Mouse (Mus musculus): ENCODE data around the gene Tk1.
A peak's percentile ranks its signal among the peaks of the same experiment; 100 is the strongest.
"Not testable (repeated sequence)": the region's sequence is repeated elsewhere in the genome, so short reads cannot be mapped to it uniquely, and the experiment has no call there.

The Tk1 gene

GRCm38 (mm10) chr11:117788481-117788880, 37.4 kb downstream of the Tk1 start:
- DNase-seq, result not testable (repeated sequence)

GRCm38 (mm10) chr11:117786294-117786693, 39.6 kb downstream of the Tk1 start:
- no peak for DNase-seq

DNA sequence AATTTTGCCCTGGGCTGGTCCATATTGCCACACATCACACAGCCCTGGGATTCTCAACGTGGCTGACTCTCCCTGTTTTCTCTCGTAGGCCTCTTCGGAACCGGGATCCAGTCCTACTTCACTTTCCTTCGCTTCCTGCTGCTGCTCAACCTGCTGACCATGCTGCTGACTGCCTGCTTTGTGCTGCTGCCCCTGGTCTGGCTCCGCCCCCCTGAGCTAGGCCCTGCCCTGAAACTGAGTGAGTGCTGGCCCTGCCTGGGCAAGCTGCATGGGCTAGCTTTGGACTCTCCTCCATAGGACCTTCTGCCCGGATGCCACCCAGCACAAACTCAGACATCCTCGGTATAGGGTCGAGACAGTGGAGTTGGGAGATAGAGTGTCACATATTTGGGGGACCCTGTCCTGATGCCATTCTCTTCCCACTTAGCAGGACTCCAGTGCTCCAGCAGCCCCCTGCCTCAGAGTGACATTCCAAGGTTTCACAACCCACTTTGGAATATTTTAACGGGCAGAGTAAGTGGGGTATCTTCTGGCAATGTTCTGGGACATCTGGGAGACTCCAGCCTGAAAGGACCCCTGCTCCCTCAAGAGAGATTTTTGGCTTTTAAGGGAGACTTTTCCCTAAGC, 42.1 kb downstream of the Tk1 start:
- DNase-seq, result no peak

GRCm38 (mm10) chr11:117783089-117783488, 42.8 kb downstream of the Tk1 start:
- peak; percentile 66 for DNase-seq

GRCm38 (mm10) chr11:117782705-117783034, 43.2 kb downstream of the Tk1 start:
- DNase-seq, result no peak

GRCm38 (mm10) chr11:117781993-117782704, 43.7 kb downstream of the Tk1 start, which contains the start of the genes Tmc8 and Tmc6:
Tmc8 (plus strand) TSS chr11:117782076.
Tmc6 (minus strand) TSS chr11:117782198.
- DNase-seq, result no peak

GRCm38 (mm10) chr11:117781199-117781821, 44.6 kb downstream of the Tk1 start:
- peak; percentile 50 for DNase-seq

- DNase-seq, result no peak
These were observed 45.2 kb downstream of the Tk1 start for GRCm38 (mm10) chr11:117780582-117781111.

DNA sequence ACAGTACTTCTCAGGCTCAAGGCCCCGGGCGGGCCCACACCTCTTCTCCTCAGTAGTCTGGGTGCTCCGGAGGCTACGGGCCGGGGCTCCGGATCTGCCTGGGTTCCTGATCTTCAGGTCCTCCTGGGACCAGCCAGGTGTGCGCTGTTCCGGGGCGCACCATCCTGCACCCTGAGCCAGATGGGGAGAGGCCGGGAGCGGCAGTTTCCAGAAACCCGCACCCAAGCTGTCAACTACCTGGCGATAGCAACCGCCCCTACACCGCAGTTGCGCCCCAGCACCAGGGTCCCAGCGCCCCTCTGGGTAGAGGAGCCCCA, 45.7 kb downstream of the Tk1 start:
- no peak for DNase-seq

DNA sequence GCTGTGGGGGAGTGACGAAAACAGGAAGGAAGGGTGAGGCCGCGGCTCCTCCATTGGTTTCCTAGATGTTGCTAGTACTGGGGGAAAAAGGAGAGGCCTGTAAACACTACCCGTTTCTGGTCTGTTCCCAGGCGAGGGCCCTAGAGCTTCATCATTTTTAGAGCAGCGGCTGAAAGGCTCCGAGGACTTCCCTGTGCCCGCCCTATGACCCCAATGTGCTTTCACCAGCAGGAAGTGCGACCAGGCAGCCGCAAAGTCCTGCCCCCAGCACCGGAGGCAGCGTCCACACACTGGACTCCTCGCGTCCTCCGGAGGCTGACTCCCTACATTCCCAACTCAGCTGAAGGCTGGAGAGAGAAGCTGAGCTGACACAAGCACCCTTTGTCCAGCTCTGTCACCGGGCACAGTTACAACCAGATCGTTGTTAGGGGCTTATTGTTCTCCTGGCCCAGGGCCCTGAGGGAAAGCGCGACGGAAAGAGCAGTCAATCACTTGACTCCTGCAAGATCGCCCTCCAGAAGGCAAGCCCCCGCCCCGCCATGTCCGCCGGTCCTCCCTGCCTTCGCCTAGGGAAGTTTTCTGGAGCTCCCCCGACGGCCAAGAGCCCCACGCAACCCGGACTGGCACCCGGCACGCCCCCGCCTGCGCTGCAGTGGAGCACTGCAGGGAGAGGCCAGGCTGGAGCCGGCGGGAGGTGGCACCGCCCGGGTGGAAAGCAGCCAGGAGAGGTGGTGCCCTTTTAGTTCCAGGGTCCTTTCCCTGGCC, 46.3 kb downstream of the Tk1 start:
- DNase-seq, result no peak

GRCm38 (mm10) chr11:117778851-117779433, 47.0 kb downstream of the Tk1 start:
- DNase-seq, result no peak

DNA sequence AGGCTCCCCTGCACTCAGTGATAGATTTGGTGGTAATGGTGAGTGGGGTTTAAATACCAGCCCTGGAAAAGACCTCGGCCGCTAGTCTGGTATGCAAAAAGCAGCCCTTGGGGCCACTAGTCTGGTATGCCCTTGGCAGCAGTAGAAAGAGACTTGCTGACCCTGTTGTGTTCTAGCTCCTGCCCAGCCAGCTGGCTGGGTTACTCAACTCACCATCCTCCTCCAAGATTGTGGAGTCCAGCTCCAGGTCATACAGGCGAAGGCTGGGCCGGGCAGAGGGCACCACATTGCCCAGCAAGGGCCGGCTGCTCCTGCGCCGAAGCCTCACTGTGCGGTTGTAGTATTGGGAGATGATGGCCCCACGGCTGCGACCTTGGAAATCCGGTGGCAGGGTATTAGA, 47.9 kb downstream of the Tk1 start:
- DNase-seq, result no peak

DNA sequence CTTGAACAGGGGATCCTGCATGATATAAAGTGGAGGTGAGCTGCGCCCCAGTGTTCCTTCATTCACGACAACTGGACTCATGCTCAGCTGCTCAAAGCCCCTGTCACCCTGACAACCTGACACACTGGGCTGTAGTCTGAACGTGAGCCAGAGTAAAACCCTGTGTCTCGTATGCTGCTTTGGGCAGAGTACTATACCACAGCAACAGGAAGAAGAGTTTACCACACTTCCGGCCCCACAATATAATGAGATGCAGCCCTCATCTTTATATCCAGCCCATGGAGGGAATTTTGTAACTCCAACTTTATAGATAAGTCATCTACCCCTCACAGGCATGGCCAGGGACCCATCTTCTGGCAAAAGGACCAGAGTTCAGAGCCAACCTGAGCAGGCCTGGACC, 48.8 kb downstream of the Tk1 start:
- no peak for DNase-seq

GRCm38 (mm10) chr11:117776085-117776792, 49.7 kb downstream of the Tk1 start:
- DNase-seq, result no peak

GRCm38 (mm10) chr11:117775540-117775939, 50.4 kb downstream of the Tk1 start:
- DNase-seq, result no peak

DNA sequence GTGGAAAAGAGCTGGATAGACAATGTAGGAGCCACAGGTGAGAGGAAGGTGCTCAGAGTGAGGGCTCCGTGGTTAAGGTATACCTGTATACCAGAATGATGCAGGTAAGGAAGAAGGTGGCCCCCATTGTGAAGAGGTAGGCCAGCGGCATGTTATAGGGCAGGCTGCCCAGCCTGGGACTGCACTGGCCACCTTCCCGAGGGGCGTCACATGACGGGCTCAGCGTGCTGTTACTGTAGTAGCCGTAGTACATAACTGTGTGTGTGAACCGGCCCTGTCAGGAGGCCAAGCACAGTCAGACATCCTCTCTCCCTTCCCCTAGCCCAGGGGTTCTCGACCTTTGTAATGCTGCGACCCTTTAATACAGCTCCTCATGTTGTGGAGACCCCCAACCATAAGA, 51.0 kb downstream of the Tk1 start:
- DNase-seq, result no peak

DNA sequence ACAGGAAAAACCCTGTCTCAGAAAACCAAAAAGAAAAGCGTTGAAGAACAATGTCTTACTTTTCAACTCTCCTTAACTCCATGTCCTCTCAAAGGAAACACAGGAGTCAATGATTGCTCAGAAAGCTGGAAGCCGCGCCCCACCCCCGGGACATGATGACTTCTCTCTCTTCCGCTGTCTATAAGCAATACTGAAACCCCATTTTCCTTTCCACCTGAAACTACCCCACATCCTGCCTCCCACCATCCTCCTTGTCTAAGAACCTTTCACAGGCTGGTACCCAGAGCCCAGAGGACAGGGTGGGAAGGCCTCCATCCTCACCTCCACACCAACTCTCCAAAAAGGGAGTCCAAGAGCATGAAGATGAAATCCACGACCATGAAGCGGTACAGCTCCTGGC, 53.5 kb downstream of the Tk1 start:
- no peak for DNase-seq

DNA sequence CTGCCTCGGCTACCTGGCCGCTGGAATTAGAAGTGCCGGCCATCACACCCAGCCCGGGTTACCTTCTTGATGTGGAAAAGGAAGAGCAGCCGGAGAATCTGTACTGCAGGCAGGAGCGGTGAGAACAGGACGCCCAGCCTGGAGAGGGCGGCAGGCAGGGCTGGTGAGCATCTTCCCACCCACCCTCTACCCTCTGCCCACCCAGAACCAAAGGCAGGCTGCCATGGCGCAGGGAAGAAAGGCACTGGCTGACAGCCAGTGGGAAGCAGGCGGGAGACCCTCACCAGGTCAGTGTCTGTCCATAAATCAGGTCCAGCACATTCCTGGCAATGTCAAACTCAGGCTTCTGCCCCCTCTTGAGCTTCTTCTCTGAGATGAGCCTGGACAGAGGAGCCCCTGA, 55.5 kb downstream of the Tk1 start:
- DNase-seq, result no peak

GRCm38 (mm10) chr11:117769683-117770047, 56.2 kb downstream of the Tk1 start:
- DNase-seq, result no peak

DNA sequence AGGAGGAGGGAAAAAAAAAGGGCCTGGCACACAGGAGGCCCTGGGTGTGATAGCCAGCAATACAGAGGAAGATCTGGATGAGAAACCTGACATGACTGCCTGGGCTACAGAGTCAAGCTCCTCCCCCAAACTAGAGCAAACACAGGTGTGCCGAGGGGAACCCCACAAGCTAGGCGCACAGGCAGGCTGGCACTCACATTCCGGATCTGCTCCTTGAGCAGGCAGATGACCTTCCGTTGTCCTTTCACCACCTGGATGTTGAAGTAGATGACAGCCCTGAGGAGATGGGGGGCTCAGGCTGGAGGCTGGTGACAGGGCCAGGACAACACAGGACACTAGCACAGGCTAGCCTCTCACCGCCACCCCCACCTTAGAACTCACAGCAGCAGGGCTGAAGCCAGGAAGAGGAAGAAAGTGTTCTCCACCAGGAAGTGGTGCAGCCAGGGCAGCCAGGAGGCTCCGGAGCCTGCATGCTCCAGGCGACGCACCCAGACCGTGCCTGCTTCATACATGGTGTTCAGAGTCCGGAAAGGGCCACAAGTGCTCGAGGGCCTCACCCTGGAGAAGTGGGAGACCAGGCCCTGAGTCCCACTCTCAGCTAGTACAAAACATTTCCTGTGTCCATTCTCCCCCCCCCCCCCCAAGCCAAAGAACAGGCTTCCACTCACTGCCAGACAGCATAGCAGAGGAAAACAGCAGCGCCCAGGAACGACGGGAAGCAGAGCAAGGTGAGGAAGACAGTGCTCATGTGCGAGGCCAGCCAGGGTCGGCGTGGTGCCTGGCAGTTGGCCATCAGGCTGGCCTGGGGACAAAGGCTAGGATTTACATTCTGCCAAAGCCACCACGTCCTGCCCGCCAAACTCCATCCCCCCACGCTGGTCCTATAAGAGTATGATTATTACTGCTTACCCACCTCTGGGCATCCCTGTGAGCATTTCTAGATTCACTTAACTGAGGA, 56.9 kb downstream of the Tk1 start:
- DNase-seq, result no peak

DNA sequence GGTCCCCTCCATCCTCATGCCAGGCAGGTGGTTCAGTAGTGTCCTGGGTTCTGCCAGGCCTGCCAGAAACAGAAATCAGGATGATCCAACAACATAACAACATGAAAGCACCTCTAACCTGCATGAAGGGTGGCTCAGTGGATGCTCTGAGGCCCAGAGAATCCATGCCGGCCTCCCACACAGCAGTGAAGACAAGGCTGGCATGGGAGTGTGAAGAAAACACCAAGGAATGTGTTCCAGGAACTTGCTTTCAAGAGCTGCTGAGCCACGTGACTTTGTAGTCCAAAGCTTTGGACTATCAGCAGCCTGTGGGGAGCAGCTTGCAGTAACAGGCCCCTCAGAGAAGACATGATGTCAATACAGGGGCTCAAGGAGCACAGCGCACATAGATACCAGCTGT, 59.6 kb downstream of the Tk1 start:
- DNase-seq, result no peak
